Mouse (Mus musculus): ENCODE measurements around the gene Nr1i3. TPM values are rescaled to one million over a fixed set of nuclear protein-coding genes. Genes with fewer than 3 reads are reported as not detected.

The Nr1i3 gene
- polyA plus RNA-seq, 1 experiment from 2014 or later: 0.34 TPM

Other genes starting within 250 kb of the Nr1i3 start
- 1.4 TPM in 1 of 2 replicates, not detected in the other for gene Fcgr2b, start 237.4 kb upstream of the Nr1i3 start, polyA plus RNA-seq (2014; fragmentation: Nextera tagmentation; extraction: Ambion mirVana)
- 1.5 TPM in 1 of 2 replicates, not detected in the other for gene Fcgr4, start 195.1 kb upstream of the Nr1i3 start, polyA plus RNA-seq (2014; fragmentation: Nextera tagmentation; extraction: Ambion mirVana)
- gene Fcgr3, start 149.0 kb upstream of the Nr1i3 start, polyA plus RNA-seq (2014; fragmentation: Nextera tagmentation; extraction: Ambion mirVana): 2.5 and 8.3 TPM in 2 replicates
- gene Cfap126, start 100.1 kb upstream of the Nr1i3 start, polyA plus RNA-seq (2014; fragmentation: Nextera tagmentation; extraction: Ambion mirVana): 2.7 and 4.2 TPM in 2 replicates
- gene Sdhc, start 63.4 kb upstream of the Nr1i3 start, polyA plus RNA-seq (2014; fragmentation: Nextera tagmentation; extraction: Ambion mirVana): 295 and 310 TPM in 2 replicates
- 0.39 and 0.51 TPM in 2 replicates for gene Mpz, start 63.3 kb upstream of the Nr1i3 start, polyA plus RNA-seq (2014; fragmentation: Nextera tagmentation; extraction: Ambion mirVana)
- gene Pcp4l1, start 17.7 kb upstream of the Nr1i3 start, polyA plus RNA-seq (2014; fragmentation: Nextera tagmentation; extraction: Ambion mirVana): 20.0 and 20.5 TPM in 2 replicates
- gene Tomm40l, start 8.5 kb downstream of the Nr1i3 start, polyA plus RNA-seq (2014; fragmentation: Nextera tagmentation; extraction: Ambion mirVana): 35.3 and 40.4 TPM in 2 replicates
- gene Apoa2, start 11.1 kb downstream of the Nr1i3 start, polyA plus RNA-seq (2014; fragmentation: Nextera tagmentation; extraction: Ambion mirVana): 3.3 and 4.1 TPM in 2 replicates
- 6.6 and 28.4 TPM in 2 replicates for gene Fcer1g, start 20.4 kb downstream of the Nr1i3 start, polyA plus RNA-seq (2014; fragmentation: Nextera tagmentation; extraction: Ambion mirVana)
- 3.3 and 4.1 TPM in 2 replicates for gene Adamts4, start 36.5 kb downstream of the Nr1i3 start, polyA plus RNA-seq (2014; fragmentation: Nextera tagmentation; extraction: Ambion mirVana)
- 185 and 220 TPM in 2 replicates for gene Ndufs2, start 37.4 kb downstream of the Nr1i3 start, polyA plus RNA-seq (2014; fragmentation: Nextera tagmentation; extraction: Ambion mirVana)
- gene B4galt3, start 56.4 kb downstream of the Nr1i3 start, polyA plus RNA-seq (2014; fragmentation: Nextera tagmentation; extraction: Ambion mirVana): 101 and 105 TPM in 2 replicates
- 43.2 and 46.8 TPM in 2 replicates for gene Ppox, start 67.2 kb downstream of the Nr1i3 start, polyA plus RNA-seq (2014; fragmentation: Nextera tagmentation; extraction: Ambion mirVana)
- 92.6 and 98.9 TPM in 2 replicates for gene Usp21, start 74.0 kb downstream of the Nr1i3 start, polyA plus RNA-seq (2014; fragmentation: Nextera tagmentation; extraction: Ambion mirVana)
- gene Ufc1, start 81.1 kb downstream of the Nr1i3 start, polyA plus RNA-seq (2014; fragmentation: Nextera tagmentation; extraction: Ambion mirVana): 120 and 132 TPM in 2 replicates
- 49.0 and 61.5 TPM in 2 replicates for gene Dedd, start 115.2 kb downstream of the Nr1i3 start, polyA plus RNA-seq (2014; fragmentation: Nextera tagmentation; extraction: Ambion mirVana)
- 39.1 and 45.0 TPM in 2 replicates for gene Nit1, start 131.7 kb downstream of the Nr1i3 start, polyA plus RNA-seq (2014; fragmentation: Nextera tagmentation; extraction: Ambion mirVana)
- 63.0 and 94.0 TPM in 2 replicates for gene Pfdn2, start 131.7 kb downstream of the Nr1i3 start, polyA plus RNA-seq (2014; fragmentation: Nextera tagmentation; extraction: Ambion mirVana)
- gene Klhdc9, start 146.8 kb downstream of the Nr1i3 start, polyA plus RNA-seq (2014; fragmentation: Nextera tagmentation; extraction: Ambion mirVana): 3.6 and 3.7 TPM in 2 replicates
- 1.4 and 1.6 TPM in 2 replicates for gene Nectin4, start 156.1 kb downstream of the Nr1i3 start, polyA plus RNA-seq (2014; fragmentation: Nextera tagmentation; extraction: Ambion mirVana)
- gene Arhgap30, start 175.0 kb downstream of the Nr1i3 start, polyA plus RNA-seq (2014; fragmentation: Nextera tagmentation; extraction: Ambion mirVana): 0.09 and 0.42 TPM in 2 replicates
- gene Usf1, start 197.3 kb downstream of the Nr1i3 start, polyA plus RNA-seq (2014; fragmentation: Nextera tagmentation; extraction: Ambion mirVana): 207 and 236 TPM in 2 replicates
- 5.7 and 6.2 TPM in 2 replicates for gene Tstd1, start 204.9 kb downstream of the Nr1i3 start, polyA plus RNA-seq (2014; fragmentation: Nextera tagmentation; extraction: Ambion mirVana)
- gene F11r, start 223.6 kb downstream of the Nr1i3 start, polyA plus RNA-seq (2014; fragmentation: Nextera tagmentation; extraction: Ambion mirVana): 3.3 and 8.1 TPM in 2 replicates